Mouse (Mus musculus) ovary, postnatal 36 days (tissue): ENCODE results near the gene Cdca7l.
A peak's percentile ranks its signal among the peaks of the same experiment; 100 is the strongest.

Experiments used
- DNase-seq: peaks from one replicate; pipeline ENCODE4 v3.0.0; 2022; ENCODE audit warnings: low spot score, mixed read lengths

Cdca7l gene

DNA sequence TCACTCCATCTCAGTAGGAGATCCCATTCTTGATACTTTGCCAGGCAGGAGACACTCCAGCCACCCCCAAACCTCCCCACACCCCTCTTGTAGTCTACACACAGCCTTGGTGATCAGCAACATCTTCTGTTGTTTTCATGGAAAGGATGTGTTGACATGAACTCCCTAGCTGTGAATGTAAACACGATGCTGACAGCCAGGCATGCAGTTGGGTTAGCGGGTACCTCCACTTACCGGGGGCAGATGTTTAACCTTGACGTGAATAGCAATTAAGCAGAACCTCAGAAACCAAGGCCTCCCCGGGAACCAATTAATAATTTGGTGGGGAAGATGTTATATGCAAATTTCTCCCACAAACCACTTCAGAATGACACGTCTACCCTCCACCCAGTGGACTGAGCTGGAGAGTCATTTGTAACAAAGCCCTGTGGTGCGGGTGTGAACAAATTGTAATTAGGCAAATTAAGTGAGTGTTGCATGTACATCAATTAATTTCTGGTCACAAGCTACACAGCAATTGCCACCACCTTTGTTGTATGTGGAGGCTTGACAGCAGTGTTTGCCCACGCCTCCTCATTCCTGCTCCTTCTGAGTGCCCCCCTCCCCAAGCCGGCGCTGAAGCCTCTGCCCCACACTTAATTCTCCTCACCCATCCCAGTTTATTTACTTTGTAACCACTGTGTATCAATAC, 5.4 kb downstream of the Cdca7l start:
- no peak for DNase-seq

DNA sequence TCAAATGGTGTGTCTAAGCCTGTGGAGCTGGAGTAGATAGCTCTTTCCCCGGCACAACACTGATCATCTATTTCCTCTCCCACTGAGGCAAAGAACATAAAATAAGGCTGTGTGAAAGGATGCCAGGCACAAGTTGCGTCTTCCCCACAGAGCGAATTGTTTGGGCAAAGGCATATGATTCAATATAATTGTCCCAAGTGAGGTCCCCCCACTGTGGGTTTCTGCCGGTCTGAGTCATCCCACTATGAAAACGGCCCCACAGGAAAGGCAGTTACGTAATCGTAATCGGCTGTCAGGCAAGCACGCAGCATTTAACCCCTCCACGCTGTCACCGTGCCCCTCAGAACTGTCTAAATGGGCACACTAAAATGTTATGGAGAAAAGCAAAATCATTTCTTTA, 6.0 kb downstream of the Cdca7l start:
- no peak for DNase-seq

DNA sequence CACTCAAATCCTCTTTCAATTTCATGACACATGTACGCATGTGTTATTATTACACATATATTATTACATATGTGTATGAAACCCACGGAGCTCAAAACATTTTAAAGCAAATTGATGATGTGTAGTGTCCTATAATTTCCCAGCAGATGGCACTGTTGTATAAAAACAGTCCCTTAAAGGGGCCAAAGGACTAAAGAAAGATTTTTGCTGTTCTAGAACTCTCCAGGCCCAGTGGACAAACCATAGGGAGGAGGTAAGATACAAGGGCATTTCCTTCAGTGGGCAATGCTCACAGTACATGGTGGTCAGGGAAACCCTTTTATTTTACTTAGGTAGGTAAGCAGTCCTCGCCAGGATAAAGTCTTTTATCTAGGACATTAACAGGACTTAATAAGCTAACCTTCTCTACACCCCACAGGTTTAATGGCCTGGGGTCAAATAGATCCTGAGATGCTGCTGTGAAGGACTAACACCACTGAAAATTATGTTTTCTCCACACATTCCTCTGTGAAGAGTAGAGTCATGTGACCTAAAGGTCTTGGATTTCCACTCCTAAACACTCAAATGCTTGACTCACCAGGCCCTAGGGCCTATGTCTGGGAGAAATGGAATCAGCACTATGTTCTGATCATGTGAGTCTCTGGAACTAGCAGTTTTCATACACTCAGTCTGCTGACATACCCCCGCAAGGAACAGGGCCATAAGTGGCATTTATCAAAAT, 16.2 kb downstream of the Cdca7l start:
- DNase-seq = no peak

GRCm38 (mm10) chr12:117820859-117821221, 16.8 kb downstream of the Cdca7l start:
- DNase-seq = no peak

- DNase-seq = no peak
Observed at GRCm38 (mm10) chr12:117821394-117821793, 17.3 kb downstream of the Cdca7l start.

- no peak for DNase-seq
Observed at GRCm38 (mm10) chr12:117828350-117828749, 24.3 kb downstream of the Cdca7l start.

- no peak for DNase-seq
Observed at GRCm38 (mm10) chr12:117831351-117831961, 27.4 kb downstream of the Cdca7l start.

- DNase-seq = no peak
Observed at GRCm38 (mm10) chr12:117832190-117832589, 28.1 kb downstream of the Cdca7l start.

DNA sequence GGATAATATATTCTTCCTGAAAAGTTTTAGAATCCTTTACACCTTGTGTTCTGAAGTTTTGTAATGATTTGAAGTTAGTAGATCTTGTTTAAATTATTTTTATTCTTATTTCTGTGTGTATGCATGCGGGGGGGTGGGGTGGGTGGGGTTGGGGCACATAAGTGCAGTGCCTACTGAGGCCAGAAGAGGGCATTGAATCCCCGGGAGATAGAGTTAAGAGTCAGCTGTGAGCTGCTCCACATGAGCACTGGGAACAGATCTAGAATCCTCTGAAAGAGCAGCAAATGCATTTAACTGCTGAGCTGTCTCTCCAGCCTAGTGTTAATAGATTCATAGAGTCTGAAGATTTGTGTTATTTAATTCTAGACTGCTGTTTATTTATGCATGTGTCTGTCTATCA, 30.6 kb downstream of the Cdca7l start:
- no peak for DNase-seq

DNA sequence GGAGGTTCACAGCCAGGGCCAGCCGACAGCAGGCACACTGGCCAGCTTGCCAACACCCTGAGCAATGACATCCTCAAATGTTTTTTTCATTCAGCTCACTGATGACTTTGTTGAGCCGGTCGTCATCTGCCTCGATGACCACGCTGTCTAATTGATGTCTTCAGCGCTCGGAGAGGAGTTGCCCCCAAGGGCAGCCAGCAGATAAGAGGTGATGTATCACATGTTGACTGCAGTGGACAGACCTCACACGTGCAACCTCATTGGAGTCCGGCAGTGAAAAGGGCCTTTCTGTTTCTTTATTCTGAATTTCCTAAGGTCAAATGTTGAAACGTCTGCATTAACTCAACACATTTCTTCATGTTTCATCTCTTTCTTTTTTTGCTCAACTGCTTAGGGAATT, 31.3 kb downstream of the Cdca7l start:
- DNase-seq = no peak

- no peak for DNase-seq
Observed at GRCm38 (mm10) chr12:117837376-117837775, 33.3 kb downstream of the Cdca7l start.

GRCm38 (mm10) chr12:117840705-117841104, 36.6 kb downstream of the Cdca7l start:
- DNase-seq = no peak

DNA sequence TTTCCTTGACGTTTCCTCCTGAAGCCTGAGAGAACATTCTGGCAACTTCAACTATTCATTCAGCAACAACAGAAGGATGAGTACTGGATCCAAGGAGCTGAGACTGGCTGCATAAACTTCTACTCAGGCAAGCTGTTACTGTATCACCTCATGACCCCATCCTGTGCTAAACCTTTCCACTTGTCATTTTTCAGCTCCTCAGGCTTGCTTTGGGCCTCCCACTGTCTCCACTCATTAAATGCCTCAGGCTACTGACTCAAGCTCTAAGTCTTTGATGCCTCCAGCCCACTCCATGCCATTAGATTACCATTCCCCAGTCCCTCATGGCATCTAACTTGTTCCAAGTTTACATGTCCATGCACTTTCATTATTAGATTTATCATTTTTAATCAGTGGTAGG, 38.6 kb downstream of the Cdca7l start:
- DNase-seq = no peak

GRCm38 (mm10) chr12:117843302-117844074, 39.4 kb downstream of the Cdca7l start:
- DNase-seq = peak; percentile 66

GRCm38 (mm10) chr12:117844075-117844408, 40.0 kb downstream of the Cdca7l start:
- DNase-seq = no peak

GRCm38 (mm10) chr12:117844917-117845316, 40.8 kb downstream of the Cdca7l start:
- DNase-seq = no peak

DNA sequence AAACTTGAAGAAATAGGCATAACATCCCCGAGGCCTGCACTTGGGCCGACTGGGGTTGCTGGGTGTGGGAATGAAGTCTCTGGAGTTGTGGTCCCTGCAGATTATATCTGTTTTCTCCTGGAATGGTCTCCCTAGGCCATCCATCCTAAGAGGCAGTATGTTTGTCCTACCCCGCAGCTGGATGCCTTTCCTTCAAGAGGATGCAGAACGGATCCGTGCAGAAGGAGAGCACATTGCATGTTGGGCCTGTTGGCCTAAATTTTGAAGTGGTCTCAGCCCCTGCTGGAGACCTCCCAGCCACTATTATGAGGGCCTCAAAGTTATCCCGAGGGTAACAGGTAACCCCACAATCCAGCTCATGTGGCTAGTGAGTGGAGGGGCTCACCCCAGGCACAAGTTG, 44.5 kb downstream of the Cdca7l start:
- no peak for DNase-seq

DNA sequence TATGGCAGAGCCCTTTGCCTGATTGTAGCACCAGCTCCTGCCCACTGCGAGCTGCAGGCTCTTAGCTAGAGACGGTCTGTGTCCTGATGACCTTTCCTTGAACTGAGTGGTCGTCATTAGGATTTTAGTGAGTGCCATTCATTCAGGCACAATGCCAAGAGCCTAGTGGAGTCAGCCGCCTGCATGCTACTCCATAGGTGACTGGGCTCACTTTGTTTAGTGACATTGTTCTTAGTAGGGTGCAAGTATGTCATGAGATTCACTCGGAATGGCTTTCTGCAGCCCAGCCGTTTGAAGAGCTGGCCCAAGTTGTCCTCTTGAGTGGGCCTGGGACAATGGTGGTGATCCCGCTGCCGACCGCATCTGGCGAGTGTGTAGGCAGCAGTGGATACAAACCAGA, 46.4 kb downstream of the Cdca7l start:
- DNase-seq = no peak

- DNase-seq = peak; percentile 50
Observed at GRCm38 (mm10) chr12:117853316-117853715, 49.2 kb downstream of the Cdca7l start.

- DNase-seq = no peak
Observed at GRCm38 (mm10) chr12:117857023-117857422, 52.9 kb downstream of the Cdca7l start.

- DNase-seq = no peak
Observed at GRCm38 (mm10) chr12:117857884-117858283, 53.8 kb downstream of the Cdca7l start.

DNA sequence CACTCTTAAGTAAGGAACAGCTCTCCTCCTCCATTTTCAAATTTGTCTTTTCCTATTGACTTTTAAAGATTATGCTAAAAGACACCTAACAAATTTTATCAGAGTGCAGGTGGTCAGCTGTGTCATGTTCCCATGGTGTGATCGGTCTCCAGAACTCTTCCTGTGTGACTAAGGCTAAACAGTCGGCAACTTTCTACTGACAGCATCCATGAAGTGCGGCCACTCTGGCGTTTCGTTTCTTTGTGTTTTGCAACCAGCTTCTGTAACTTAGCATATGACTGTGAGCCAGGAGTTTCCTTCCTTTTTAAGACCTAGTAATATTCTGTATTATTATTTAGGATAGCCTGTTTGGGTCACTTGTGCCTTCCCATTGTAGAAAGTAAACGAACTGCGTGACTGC, 56.8 kb downstream of the Cdca7l start:
- no peak for DNase-seq

DNA sequence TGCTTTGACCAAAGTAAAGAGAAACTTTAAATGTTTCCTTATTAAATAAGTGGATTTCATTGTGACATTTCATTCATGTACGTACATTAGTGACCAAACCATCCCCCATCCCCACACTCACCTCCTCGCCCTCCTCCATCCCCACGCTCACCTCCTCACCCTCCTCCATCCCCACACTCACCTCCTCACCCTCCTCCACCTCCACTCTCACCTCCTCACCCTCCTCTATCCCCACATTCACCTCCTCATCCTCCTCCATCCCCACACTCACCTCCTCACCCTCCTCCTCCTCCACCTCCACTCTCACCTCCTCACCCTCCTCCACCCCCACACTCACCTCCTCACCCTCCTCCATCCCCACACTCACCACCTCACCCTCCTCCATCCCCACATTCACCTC, 57.2 kb downstream of the Cdca7l start:
- DNase-seq = no peak
